Mouse (Mus musculus) heart, adult 2 months (tissue): ENCODE measurements around the gene Trio. TPM values are rescaled to one million over a fixed set of nuclear protein-coding genes. Genes with fewer than 3 reads are reported as not detected.

Experiments
- DNase-seq, 2 experiments: peaks; one replicate each; pipeline ENCODE4 v3.0.0; 2021
- H3K27ac ChIP-seq: fragments of 200-600 bp; 2 replicates; pipeline ENCODE4 v1.8.1; 2022
- H3K27me3 ChIP-seq: fragments of 200-500 bp; 2 replicates; pipeline ENCODE4 v1.6.1; 2012; ENCODE audit warnings: mild to moderate bottlenecking, low read length, inconsistent platforms, mixed read lengths; ENCODE audit not compliant: control insufficient read depth, insufficient read depth
- H3K36me3 ChIP-seq: fragments of 200-500 bp; 2 replicates; pipeline ENCODE4 v1.6.1; 2012; ENCODE audit warnings: low read length, inconsistent platforms; ENCODE audit not compliant: control insufficient read depth, insufficient read depth
- H3K4me1 ChIP-seq: fragments of 200-500 bp; 2 replicates; pipeline ENCODE4 v1.6.1; 2011; ENCODE audit warnings: low read length; ENCODE audit not compliant: control insufficient read depth, insufficient read depth
- H3K4me3 ChIP-seq: fragments of 200-600 bp; 2 replicates; pipeline ENCODE4 v1.8.1; 2022
- H3K79me2 ChIP-seq: fragments of 200-500 bp; replicated peaks from 2 replicates; pipeline ENCODE4 v1.6.1; 2012; ENCODE audit warnings: mild to moderate bottlenecking, inconsistent platforms, low read length, moderate library complexity, mixed read lengths; ENCODE audit not compliant: control insufficient read depth, insufficient read depth
- H3K9ac ChIP-seq: fragments of 200-500 bp; 2 replicates; pipeline ENCODE4 v1.6.1; 2012; ENCODE audit warnings: low read depth, mild to moderate bottlenecking, control low read depth, inconsistent platforms, low read length, mixed read lengths
- CTCF ChIP-seq: fragments of 200-600 bp; IDR thresholded peaks from 2 replicates; pipeline ENCODE4 v1.8.1; 2022; ENCODE audit warnings: antibody characterized with exemption, mild to moderate bottlenecking, moderate library complexity
- EP300 ChIP-seq: fragments of 200-500 bp; IDR thresholded peaks from 2 replicates; pipeline ENCODE4 v1.6.1; 2011; ENCODE audit warnings: low read depth, low read length, control low read depth; ENCODE audit not compliant: insufficient read depth
- POLR2A ChIP-seq: fragments of 200-500 bp; IDR thresholded peaks from 2 replicates; pipeline ENCODE4 v1.6.1; 2011; ENCODE audit warnings: mild to moderate bottlenecking, low read depth, low read length, control low read depth; ENCODE audit not compliant: insufficient read depth
- WGBS: fragments of 180-500 bp; shearing (Covaris S2); methylation state at CpG from one replicate; pipeline ENCODE4 v1.1.7; 2018; 5-methylcytosine and 5-hydroxymethylcytosine counted together
- intact Hi-C: fragments of 180-260 bp; cut with DNase I; formaldehyde crosslinking; loops from one replicate; pipeline ENCODE4 v1.15.1; 2025
- polyA plus RNA-seq: library from polyadenylated mRNA; depleted of rRNA; stranded (reverse); fragments of >200 nt; gene quantifications from 2 replicates; pipeline ENCODE4 v1.2.3, GENCODE M21; 2012
- total RNA-seq, 2 experiments: library from RNA; stranded (reverse); gene quantifications; 2 replicates each; pipeline ENCODE4 v1.2.3; 2021

The Trio gene
- total and polyA plus RNA-seq, 3 experiments, result 28.0 to 44.2 (median 33.8) TPM

DNA sequence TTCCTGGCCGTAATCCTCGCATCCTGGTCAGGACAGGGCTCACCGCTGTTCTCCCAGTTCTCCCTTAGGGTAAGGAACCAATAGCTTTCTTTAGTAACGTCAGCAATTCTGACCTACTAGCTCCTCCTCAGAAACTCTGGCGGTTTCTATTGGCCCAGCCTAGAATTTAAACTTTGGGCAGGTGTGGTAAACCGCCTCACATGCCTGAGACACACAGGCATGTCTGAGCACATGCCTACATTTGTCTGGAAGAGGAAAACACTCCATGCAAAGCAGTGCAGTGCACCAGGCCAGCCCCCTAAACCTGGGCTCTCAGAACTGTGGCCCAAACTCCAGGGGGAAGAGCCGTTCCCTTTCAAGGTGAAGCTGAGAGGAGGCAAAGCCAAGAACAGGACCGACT lies 57.5 kb downstream of the Trio start:
- Histone ChIP-seq H3K4me1 (peaks cover 3% of the 10 kb centered on the region), H3K79me2 (peaks cover 9% of the 10 kb centered on the region), H3K27me3 (no peaks in the 10 kb centered on the region), H3K27ac (no peak overlapping the region), H3K4me3 (no peak overlapping the region), H3K36me3 (peaks cover 4% of the 10 kb centered on the region), H3K9ac (no peak overlapping the region)
- no peak for DNase-seq
- TF ChIP-seq CTCF (no peak), POLR2A (no peak), EP300 (no peak)
- intact Hi-C loops, result no loop called here
- WGBS, result 77% methylated on average over 8 of the region's 8 CpGs

DNA sequence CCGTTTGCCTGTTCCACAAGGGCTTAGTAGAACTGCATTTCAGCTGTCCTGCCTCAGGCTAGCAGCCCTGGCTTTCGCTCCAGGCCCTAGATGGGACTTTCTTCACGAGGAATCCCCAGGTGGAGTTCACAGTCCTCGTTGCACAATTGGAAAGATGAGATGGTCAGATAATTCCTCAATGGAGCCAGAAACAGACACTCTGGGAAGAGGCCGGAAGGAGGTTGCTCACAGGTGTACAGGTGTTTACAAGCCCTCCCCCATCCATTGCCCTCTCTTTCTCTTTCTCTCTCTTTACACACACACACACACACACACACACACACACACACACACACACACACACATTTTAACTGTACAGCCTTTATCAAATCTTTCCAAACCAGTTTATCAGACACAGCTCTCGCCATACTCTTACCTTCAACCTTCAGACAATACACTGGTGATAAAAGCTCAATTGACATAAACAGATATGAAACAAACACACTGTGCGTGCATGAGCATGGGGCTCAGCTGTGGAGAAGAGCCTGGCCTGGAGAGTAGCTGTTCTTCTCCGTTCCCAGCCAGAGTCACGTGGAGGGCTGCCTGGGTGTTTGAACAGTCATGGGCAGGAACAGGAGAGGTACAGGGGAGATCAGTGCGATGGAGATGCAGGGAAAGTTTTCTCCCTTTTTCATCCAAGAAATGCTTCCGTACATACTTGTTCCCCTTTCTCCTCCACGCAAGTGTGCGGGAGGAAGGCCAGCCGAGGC lies 58.3 kb downstream of the Trio start:
- TF ChIP-seq EP300, result no peak
- H3K4me3 ChIP-seq, result no peak overlapping the region
- peaks cover 6% of the 10 kb centered on the region for H3K79me2 ChIP-seq
- WGBS, result 79% methylated on average over 14 of the region's 14 CpGs
- DNase-seq, result no peak
- H3K4me1 ChIP-seq, result peaks cover 3% of the 10 kb centered on the region
- no peak overlapping the region for H3K27ac ChIP-seq
- intact Hi-C loops, result no loop called here
- H3K27me3 ChIP-seq, result no peaks in the 10 kb centered on the region
- no peak overlapping the region for H3K9ac ChIP-seq
- peaks cover 4% of the 10 kb centered on the region for H3K36me3 ChIP-seq

DNA sequence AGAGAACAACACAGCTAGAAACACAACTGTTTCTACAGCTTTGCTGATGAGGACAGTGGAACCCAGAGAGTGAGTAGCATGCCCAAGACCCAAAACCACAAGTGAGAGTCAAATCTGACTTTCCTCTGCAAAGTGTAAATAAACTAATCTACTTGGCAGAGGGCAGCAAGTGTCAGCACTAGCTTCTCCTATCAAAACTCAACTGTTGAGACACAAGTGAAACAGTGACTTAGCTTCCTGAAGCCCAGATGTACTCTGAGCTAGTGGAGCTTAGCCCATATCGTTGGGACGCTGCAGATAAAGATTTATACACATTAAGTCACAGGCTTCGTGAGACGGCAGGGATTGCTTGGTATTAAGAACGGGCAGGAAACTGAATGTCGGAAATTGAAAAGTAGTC lies 60.8 kb downstream of the Trio start:
- Histone ChIP-seq H3K27ac (no peak overlapping the region), H3K79me2 (peaks cover 8% of the 10 kb centered on the region), H3K4me1 (peaks cover 12% of the 10 kb centered on the region), H3K27me3 (no peaks in the 10 kb centered on the region), H3K36me3 (peaks cover 4% of the 10 kb centered on the region), H3K4me3 (no peak overlapping the region), H3K9ac (no peak overlapping the region)
- DNase-seq, result no peak
- TF ChIP-seq CTCF (no peak), EP300 (no peak), POLR2A (no peak)
- 24% methylated on average over 6 of the region's 6 CpGs for WGBS
- intact Hi-C loops, result no loop called here

DNA sequence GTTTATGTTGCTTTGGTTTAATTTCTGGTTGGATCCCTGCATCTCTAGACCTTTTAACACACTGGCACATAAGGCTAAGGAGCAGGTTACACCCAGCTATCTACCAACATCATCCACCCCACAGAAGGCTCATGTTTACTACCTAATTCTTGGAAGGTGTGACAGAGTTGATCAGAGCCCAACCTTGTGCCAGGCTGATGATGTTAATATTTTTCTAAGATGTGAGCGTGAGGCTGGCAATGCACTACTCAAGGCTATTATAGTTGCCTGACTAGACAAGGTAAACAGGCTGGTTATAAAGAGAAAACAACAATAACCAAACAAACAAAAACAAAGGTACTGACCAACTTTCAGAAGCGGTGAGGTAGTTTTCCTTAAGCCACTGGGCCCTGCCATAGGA lies 62.1 kb downstream of the Trio start:
- H3K79me2 ChIP-seq, result peaks cover 5% of the 10 kb centered on the region
- WGBS, result 93% methylated on average over 2 of the region's 2 CpGs
- H3K4me3 ChIP-seq, result no peak overlapping the region
- intact Hi-C loops, result no loop called here
- H3K27ac ChIP-seq, result no peak overlapping the region
- TF ChIP-seq CTCF (no peak), EP300 (no peak), POLR2A (no peak)
- H3K9ac ChIP-seq, result no peak overlapping the region
- DNase-seq, result no peak
- peaks cover 16% of the 10 kb centered on the region for H3K4me1 ChIP-seq
- peaks cover 4% of the 10 kb centered on the region for H3K36me3 ChIP-seq
- H3K27me3 ChIP-seq, result no peaks in the 10 kb centered on the region

DNA sequence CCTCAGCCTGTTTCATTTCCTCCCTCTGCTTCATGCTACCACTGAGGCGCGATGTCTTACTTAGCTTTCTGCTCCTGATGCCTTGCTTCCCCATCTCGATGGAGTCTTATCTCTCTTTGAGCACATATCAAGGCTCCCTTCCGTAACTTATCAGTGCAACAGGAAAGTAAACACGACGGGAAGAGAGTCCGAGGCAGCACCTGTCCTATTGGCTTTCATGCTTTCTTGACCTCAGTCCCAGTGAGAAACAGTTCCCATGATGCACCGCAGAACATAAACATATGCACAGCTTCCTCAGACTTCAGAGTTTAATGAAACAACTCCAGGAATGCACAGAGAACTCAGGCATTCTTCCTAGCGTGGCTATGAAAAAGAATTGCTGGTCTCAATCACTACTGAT lies 65.0 kb downstream of the Trio start:
- TF ChIP-seq EP300 (no peak), CTCF (no peak), POLR2A (no peak)
- Histone ChIP-seq H3K4me1 (peaks cover 24% of the 10 kb centered on the region), H3K36me3 (peaks cover 4% of the 10 kb centered on the region), H3K9ac (no peak overlapping the region), H3K79me2 (peaks cover 9% of the 10 kb centered on the region), H3K4me3 (no peak overlapping the region), H3K27me3 (no peaks in the 10 kb centered on the region), H3K27ac (no peak overlapping the region)
- intact Hi-C loops, result no loop called here
- DNase-seq, result no peak
- 30% methylated on average over 9 of the region's 9 CpGs for WGBS

DNA sequence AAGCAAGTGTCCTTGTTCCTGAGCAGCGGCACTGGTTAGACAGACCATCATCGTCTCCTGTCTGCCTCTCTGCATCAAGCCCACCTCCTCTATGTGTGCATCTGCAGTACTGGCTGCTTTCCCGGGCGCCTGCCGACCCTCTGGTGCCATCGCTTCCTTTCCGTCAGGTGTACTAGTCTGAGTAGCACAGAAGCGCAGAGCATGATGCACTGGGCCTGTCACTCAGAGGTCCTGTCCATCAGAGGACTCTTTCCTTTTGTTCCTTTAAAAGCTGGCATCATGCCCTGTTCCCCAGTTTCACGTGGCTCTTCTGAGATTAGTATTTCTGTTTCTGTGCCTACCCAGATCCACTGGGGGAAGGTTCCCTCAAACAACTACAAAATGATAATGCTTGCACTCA lies 67.8 kb downstream of the Trio start:
- H3K27ac ChIP-seq, result no peak overlapping the region
- H3K4me1 ChIP-seq, result peaks cover 26% of the 10 kb centered on the region
- DNase-seq, result no peak
- intact Hi-C loops, result loop anchor here (2.0 kb wide), 1 partner anchor 21 kb away; no protein-coding TSS in a partner anchor
- no peaks in the 10 kb centered on the region for H3K36me3 ChIP-seq
- no peaks in the 10 kb centered on the region for H3K27me3 ChIP-seq
- no peak overlapping the region for H3K9ac ChIP-seq
- no peak for TF ChIP-seq CTCF
- WGBS, result 61% methylated on average over 9 of the region's 9 CpGs
- peaks cover 16% of the 10 kb centered on the region for H3K79me2 ChIP-seq
- no peak overlapping the region for H3K4me3 ChIP-seq
